Mouse (Mus musculus): ENCODE measurements around the gene Polr1c. TPM values are rescaled to one million over a fixed set of nuclear protein-coding genes. Genes with fewer than 3 reads are reported as not detected.

Gene Polr1c
- total RNA-seq (2014; rRNA removed; ENCODE audit: low replicate concordance), result 35.7 and 38.3 TPM in 2 replicates
- polyA plus RNA-seq (2015; fragmentation: Nextera tagmentation; extraction: Ambion mirVana), result 27.2 TPM in 2 replicates

- WGBS, result under 1% methylated on average over 53 of the region's 53 CpGs
- H3K4me1 ChIP-seq (ENCODE audit: control insufficient read depth, insufficient read depth), result peaks cover 12% of the 10 kb centered on the region; the same call in 1 of the 2 replicates
Measured at GRCm38 (mm10) chr17:46247512-46248188, at the start of gene Polr1c, which contains the start of gene Yipf3. Polr1c (minus strand) TSS chr17:46248054. Yipf3 (plus strand) TSS chr17:46248080.

DNA sequence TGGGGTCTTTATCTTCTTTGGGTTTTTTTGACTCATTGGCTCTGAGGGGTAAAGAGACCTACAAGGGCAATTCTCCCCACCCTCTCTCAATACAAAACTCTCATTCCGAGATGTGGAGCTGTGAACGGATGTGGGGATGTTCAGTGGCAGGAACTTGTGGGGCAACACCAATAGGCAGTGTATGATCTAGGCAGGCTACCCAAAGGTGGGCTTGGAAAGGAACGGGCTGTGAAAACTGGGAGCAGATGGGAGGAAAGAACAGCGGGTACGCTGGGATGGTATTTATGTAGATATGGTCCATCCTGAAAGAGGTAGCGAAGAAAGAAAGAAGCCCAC lies 49.1 kb upstream of the Polr1c start:
- Histone ChIP-seq H3K4me1 (ENCODE audit: control insufficient read depth, insufficient read depth) (peaks cover 14% of the 10 kb centered on the region), H3K27ac (ENCODE audit: low read depth) (no peak overlapping the region), H3K4me3 (ENCODE audit: low read depth, low read length) (peak overlapping the region; percentile 70), H3K4me2 (ENCODE audit: low read depth, low read length) (peak overlapping the region; percentile 100), H3K27me3 (ENCODE audit: control insufficient read depth, insufficient read depth, low read length) (peaks cover 58% of the 10 kb centered on the region), H3K36me3 (replicated peaks; ENCODE audit: control insufficient read depth, insufficient read depth, low read length) (no peaks in the 10 kb centered on the region), H3K9me3 (replicated peaks; ENCODE audit: control insufficient read depth, low read length) (no peaks in the 10 kb centered on the region), H3K9ac (replicated peaks; ENCODE audit: low read depth, low read length) (no peak overlapping the region)
- 14% methylated on average over 6 of the region's 6 CpGs for WGBS
- no peak for ATAC-seq (ENCODE audit: insufficient read depth, low read depth)
- DNase-seq (ENCODE audit: low spot score), result no peak
- TF ChIP-seq EP300 (IDR thresholded peaks at IDR 0.05; ENCODE audit: low read depth) (no peak), CTCF (IDR thresholded peaks at IDR 0.05; ENCODE audit: low read depth) (no peak)

More at GRCm38 (mm10) chr17:46247512-46248188, at the start of gene Polr1c, which contains the start of gene Yipf3:
- H3K36me3 ChIP-seq (replicated peaks; ENCODE audit: control insufficient read depth, insufficient read depth, low read length), result peaks cover 61% of the 10 kb centered on the region
- DNase-seq (ENCODE audit: low spot score) (peak; percentile 96), ATAC-seq (ENCODE audit: insufficient read depth, low read depth) (peak; percentile 93)
- peak within 1 kb of the TSS; percentile 97 for H3K4me2 ChIP-seq (ENCODE audit: low read depth, low read length)
- H3K9ac ChIP-seq (replicated peaks; ENCODE audit: low read depth, low read length), result peak within 1 kb of the TSS; percentile 96
- H3K4me3 ChIP-seq (ENCODE audit: low read depth, low read length), result peak within 1 kb of the TSS; percentile 85
- H3K9me3 ChIP-seq (replicated peaks; ENCODE audit: control insufficient read depth, low read length), result no peaks in the 10 kb centered on the region
- no peaks in the 10 kb centered on the region for H3K27me3 ChIP-seq (ENCODE audit: control insufficient read depth, insufficient read depth, low read length)
- peak within 1 kb of the TSS; percentile 88 for H3K27ac ChIP-seq (ENCODE audit: low read depth)
- TF ChIP-seq EP300 (IDR thresholded peaks at IDR 0.05; ENCODE audit: low read depth) (peak; percentile 85), CTCF (IDR thresholded peaks at IDR 0.05; ENCODE audit: low read depth) (no peak)

- no peaks in the 10 kb centered on the region for H3K9me3 ChIP-seq (replicated peaks; ENCODE audit: control insufficient read depth, low read length)
- no peak for ATAC-seq (ENCODE audit: insufficient read depth, low read depth)
- H3K4me2 ChIP-seq (ENCODE audit: low read depth, low read length), result no peak overlapping the region
- 26% methylated on average over 6 of the region's 6 CpGs for WGBS
- 0 out of 2 replicates have a peak overlapping the region, but pooled peaks have one; percentile 70 for H3K4me3 ChIP-seq (ENCODE audit: low read depth, low read length)
- no peak overlapping the region for H3K27ac ChIP-seq (ENCODE audit: low read depth)
- peaks cover 14% of the 10 kb centered on the region for H3K4me1 ChIP-seq (ENCODE audit: control insufficient read depth, insufficient read depth)
- no peaks in the 10 kb centered on the region for H3K36me3 ChIP-seq (replicated peaks; ENCODE audit: control insufficient read depth, insufficient read depth, low read length)
- no peak overlapping the region for H3K9ac ChIP-seq (replicated peaks; ENCODE audit: low read depth, low read length)
- DNase-seq (ENCODE audit: low spot score), result no peak
- peaks cover 58% of the 10 kb centered on the region for H3K27me3 ChIP-seq (ENCODE audit: control insufficient read depth, insufficient read depth, low read length)
- TF ChIP-seq EP300 (IDR thresholded peaks at IDR 0.05; ENCODE audit: low read depth) (no peak), CTCF (IDR thresholded peaks at IDR 0.05; ENCODE audit: low read depth) (no peak)
Measured at GRCm38 (mm10) chr17:46296601-46297000, 48.7 kb upstream of the Polr1c start.

DNA sequence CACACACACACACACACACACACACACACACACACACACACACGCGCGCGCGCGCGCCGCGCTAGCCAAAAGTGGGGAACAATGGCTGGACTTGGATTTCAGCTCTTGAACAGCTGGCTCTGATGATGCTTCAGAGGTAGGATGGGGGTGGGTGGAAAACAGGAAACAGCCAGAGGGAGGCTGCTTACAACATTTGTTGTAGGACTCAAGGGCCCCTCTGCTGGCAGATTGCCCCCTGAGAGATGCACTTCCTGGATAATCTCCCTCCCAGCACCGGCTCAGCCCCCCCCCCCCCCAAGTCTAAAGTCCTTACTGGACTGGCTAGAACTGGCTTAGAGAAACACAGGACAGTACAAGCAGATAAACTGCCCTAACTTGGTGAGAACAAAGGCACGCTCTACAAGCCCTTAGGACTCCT lies 39.8 kb upstream of the Polr1c start:
- H3K27ac ChIP-seq (ENCODE audit: low read depth), result peak overlapping the region; percentile 41; the same call in 1 of the 2 replicates
- 43% methylated on average over 11 of the region's 11 CpGs for WGBS
- DNase-seq (ENCODE audit: low spot score) (peak; percentile 69), ATAC-seq (ENCODE audit: insufficient read depth, low read depth) (peak; percentile 67)
- no peak overlapping the region for H3K4me2 ChIP-seq (ENCODE audit: low read depth, low read length)
- no peaks in the 10 kb centered on the region for H3K4me1 ChIP-seq (ENCODE audit: control insufficient read depth, insufficient read depth)
- no peak overlapping the region for H3K9ac ChIP-seq (replicated peaks; ENCODE audit: low read depth, low read length)
- H3K9me3 ChIP-seq (replicated peaks; ENCODE audit: control insufficient read depth, low read length), result no peaks in the 10 kb centered on the region
- peak; percentile 41; the same call in 1 of the 2 replicates for TF ChIP-seq EP300 (IDR thresholded peaks at IDR 0.05; ENCODE audit: low read depth)
- no peak for TF ChIP-seq CTCF (IDR thresholded peaks at IDR 0.05; ENCODE audit: low read depth)
- no peak overlapping the region for H3K4me3 ChIP-seq (ENCODE audit: low read depth, low read length)
- no peaks in the 10 kb centered on the region for H3K27me3 ChIP-seq (ENCODE audit: control insufficient read depth, insufficient read depth, low read length)
- H3K36me3 ChIP-seq (replicated peaks; ENCODE audit: control insufficient read depth, insufficient read depth, low read length), result no peaks in the 10 kb centered on the region

DNA sequence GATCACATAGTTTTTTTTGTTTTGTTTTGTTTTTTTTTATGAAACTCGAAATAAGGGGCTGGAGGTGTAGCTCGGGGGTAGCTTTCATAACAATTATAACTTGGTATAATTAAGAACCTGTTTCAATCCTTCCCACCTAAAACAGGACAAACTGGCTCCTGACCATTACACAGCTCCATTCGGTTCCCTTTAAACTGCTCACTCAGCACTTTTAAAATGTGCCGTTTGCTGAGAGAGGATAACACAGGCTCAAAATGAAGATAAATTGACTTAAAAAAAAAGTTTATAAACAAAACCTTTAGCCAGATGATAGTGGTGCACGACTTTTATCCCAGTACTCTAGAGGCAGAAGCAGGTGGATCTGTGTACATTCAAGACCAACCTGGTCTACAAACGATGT lies 37.6 kb upstream of the Polr1c start:
- Histone ChIP-seq H3K27ac (ENCODE audit: low read depth) (no peak overlapping the region), H3K4me1 (ENCODE audit: control insufficient read depth, insufficient read depth) (peaks cover 13% of the 10 kb centered on the region), H3K9me3 (replicated peaks; ENCODE audit: control insufficient read depth, low read length) (no peaks in the 10 kb centered on the region), H3K27me3 (ENCODE audit: control insufficient read depth, insufficient read depth, low read length) (no peaks in the 10 kb centered on the region), H3K4me2 (ENCODE audit: low read depth, low read length) (no peak overlapping the region), H3K9ac (replicated peaks; ENCODE audit: low read depth, low read length) (no peak overlapping the region), H3K36me3 (replicated peaks; ENCODE audit: control insufficient read depth, insufficient read depth, low read length) (0 out of 2 replicates have a peak, but pooled peaks cover 5% of the 10 kb centered on the region), H3K4me3 (ENCODE audit: low read depth, low read length) (no peak overlapping the region)
- no peak for ATAC-seq (ENCODE audit: insufficient read depth, low read depth)
- no peak for TF ChIP-seq EP300 (IDR thresholded peaks at IDR 0.05; ENCODE audit: low read depth)
- TF ChIP-seq CTCF (IDR thresholded peaks at IDR 0.05; ENCODE audit: low read depth), result no peak
- DNase-seq (ENCODE audit: low spot score), result no peak
- WGBS, result 59% methylated on average over 6 of the region's 6 CpGs
